ENCODE assay signal across 8 mouse cellular contexts in genomic region chr9:59013365-59013764, GRCm38 (mm10). TPM values are rescaled to one million over a fixed set of nuclear protein-coding genes. Genes with fewer than 3 reads are reported as not detected.
DNase-seq lines count a peak whose midpoint lies in the region; ATAC-seq and TF ChIP-seq lines count a peak whose summit lies in the region.

No protein-coding gene starts in this region.

- ATAC-seq in heart, postnatal 0 days (ENCODE audit: insufficient read depth, low read depth), result no peak
- no peak for ATAC-seq in activated CD4-positive, CD25-positive, alpha-beta regulatory T cell, adult 4 months

- no peaks in the 10 kb centered on the region for H3K27me3 ChIP-seq in heart, postnatal 0 days (ENCODE audit: control insufficient read depth, insufficient read depth, low read length)

- TF ChIP-seq EP300 in heart, postnatal 0 days (IDR thresholded peaks at IDR 0.05; ENCODE audit: low read depth), result no peak

- H3K36me3 ChIP-seq in heart, postnatal 0 days (replicated peaks; ENCODE audit: control insufficient read depth, insufficient read depth, low read length), result no peaks in the 10 kb centered on the region

- DNase-seq in heart, postnatal 0 days (ENCODE audit: low spot score), result peak; percentile 56
- DNase-seq in heart, adult 11 months, result no peak
- peak; percentile 20 for DNase-seq in right cerebral cortex, adult 18-20 months
- no peak for DNase-seq in right cerebral cortex, postnatal 10 days (ENCODE audit: low spot score in 2 of 2)
- peak; percentile 24 for DNase-seq in embryo, embryonic 11.5 days (ENCODE audit: low read depth, low spot score)
- DNase-seq in retina, postnatal 7 days (ENCODE audit: low read depth, low spot score), result peak; percentile 51
- DNase-seq in right cerebral cortex, postnatal 4 days, result no peak

- H3K9me3 ChIP-seq in heart, postnatal 0 days (replicated peaks; ENCODE audit: control insufficient read depth, low read length), result no peaks in the 10 kb centered on the region

- no peak overlapping the region for H3K9ac ChIP-seq in heart, postnatal 0 days (replicated peaks; ENCODE audit: low read depth, low read length)

- H3K4me3 ChIP-seq in heart, postnatal 0 days (ENCODE audit: low read depth, low read length), result no peak overlapping the region

- H3K4me1 ChIP-seq in heart, postnatal 0 days (ENCODE audit: control insufficient read depth, insufficient read depth), result peaks cover 9% of the 10 kb centered on the region; the same call in 1 of the 2 replicates

- H3K27ac ChIP-seq in heart, postnatal 0 days (ENCODE audit: low read depth), result no peak overlapping the region

- H3K4me2 ChIP-seq in heart, postnatal 0 days (ENCODE audit: low read depth, low read length), result no peak overlapping the region

- peak; percentile 68 for TF ChIP-seq CTCF in heart, postnatal 0 days (IDR thresholded peaks at IDR 0.05; ENCODE audit: low read depth)

- WGBS in heart, postnatal 0 days, result 5% methylated on average over 2 of the region's 2 CpGs

RNA-seq across cellular contexts. Expression of gene Neo1, which starts 22.9 kb away (rescaled TPM):
- total RNA-seq in heart, postnatal 0 days (2014; rRNA removed; ENCODE audit: low replicate concordance), result 62.6 and 79.7 TPM in 2 replicates
- 16.5 and 18.5 TPM in 2 replicates for polyA plus RNA-seq in heart, postnatal 0 days (2015; fragmentation: Nextera tagmentation; extraction: Ambion mirVana)
- polyA plus RNA-seq in activated CD4-positive, CD25-positive, alpha-beta regulatory T cell, adult 4 months (2017; shearing (Covaris generic)), result not detected

Comparison
In these comparisons a context has a peak if more than half of its experiments do, and no peak if none do; other contexts are left out.
1. DNase-seq: peak in heart, postnatal 0 days (single experiment), right cerebral cortex, adult 18-20 months (single experiment), embryo, embryonic 11.5 days (single experiment) and retina, postnatal 7 days (single experiment); none in heart, adult 11 months (single experiment), right cerebral cortex, postnatal 10 days (0 of 2) and right cerebral cortex, postnatal 4 days (single experiment).
2. RNA of gene Neo1, which starts 22.9 kb away (polyA plus RNA-seq): 16.5 to 18.5 TPM in heart, postnatal 0 days; not detected in activated CD4-positive, CD25-positive, alpha-beta regulatory T cell, adult 4 months; every median in the first group is over 10 times any median in the second.